Mouse (Mus musculus) ES-E14 (cell line): Measurements from ENCODE around the gene Susd2.

Source experiments
- CHD2 ChIP-seq: IDR thresholded peaks from 2 replicates; pipeline ENCODE4 v1.6.1; 2014; ENCODE audit warnings: mild to moderate bottlenecking, low read depth, low read length, inconsistent platforms
- ZC3H11A ChIP-seq: IDR thresholded peaks from 2 replicates; pipeline ENCODE4 v1.6.1; 2012; ENCODE audit warnings: low read depth, mild to moderate bottlenecking, inconsistent platforms, low read length, borderline replicate concordance
- ZNF384 ChIP-seq: IDR thresholded peaks from 2 replicates; pipeline ENCODE4 v1.6.1; 2012; ENCODE audit warnings: low read depth, low read length, inconsistent platforms

GRCm38 (mm10) chr10:75646406-75646805 lies 2.6 kb upstream of the Susd2 start:
- TF ChIP-seq CHD2 (no peak), ZNF384 (no peak), ZC3H11A (no peak)
